ENCODE assay signal across 11 mouse cellular contexts in the genomic region with DNA sequence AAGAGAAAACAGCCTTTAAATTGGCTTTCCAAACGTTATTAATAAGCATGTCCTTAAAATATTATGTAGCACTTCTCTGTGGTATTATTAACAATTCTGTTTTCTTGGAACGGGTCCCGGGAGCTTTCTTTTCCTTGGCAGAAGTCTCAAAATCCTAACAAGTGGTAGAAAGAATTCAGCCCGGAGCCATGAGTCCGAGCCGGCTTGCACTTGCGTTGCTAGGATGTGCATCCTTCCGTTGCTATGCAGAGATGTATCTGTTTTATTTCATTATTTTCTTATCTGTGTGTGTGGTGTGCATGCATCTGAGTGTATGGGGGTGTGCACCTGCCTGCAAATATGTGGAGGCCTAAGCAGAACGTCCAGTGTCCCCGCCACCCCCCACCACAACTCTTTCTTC. TPM values are rescaled to one million over a fixed set of nuclear protein-coding genes. Genes with fewer than 3 reads are reported as not detected.
A peak's percentile ranks its signal among the peaks of the same experiment; 100 is the strongest.
DNase-seq lines count a peak whose midpoint lies in the region; ATAC-seq and TF ChIP-seq lines count a peak whose summit lies in the region.
"Had no signal": no experiment of that assay in that cellular context is flagged by ENCODE, and none has a peak within 500 bp of the region (broad histone marks: within the 10 kb centered on the region; RNA-seq: fewer than 3 reads in every experiment).

No protein-coding gene starts in this region.

- ATAC-seq in cerebellum, adult (ENCODE audit: insufficient number of reproducible peaks, low FRiP score, low TSS enrichment): no peak
- peak; percentile 54; the same call in 1 of the 2 replicates for ATAC-seq in hindbrain, embryonic 16.5 days
- no peak for ATAC-seq in hindbrain, embryonic 12.5 days (ENCODE audit: low FRiP score)
- peak; percentile 40; the same call in 1 of the 2 replicates for ATAC-seq in stomach, embryonic 16.5 days (ENCODE audit: insufficient read depth, low FRiP score)
- ATAC-seq in stomach, postnatal 0 days (ENCODE audit: low FRiP score, low TSS enrichment): no peak
- ATAC-seq in liver, embryonic 12.5 days: no peak

- peak overlapping the region; percentile 58 for H3K27ac ChIP-seq in hindbrain, embryonic 16.5 days (ENCODE audit: low read depth, low read length)
- no peak overlapping the region for H3K27ac ChIP-seq in hindbrain, embryonic 12.5 days
- H3K27ac ChIP-seq in stomach, embryonic 16.5 days (ENCODE audit: low read length): no peak overlapping the region
- no peak overlapping the region for H3K27ac ChIP-seq in stomach, postnatal 0 days (replicated peaks)
- H3K27ac ChIP-seq in liver, embryonic 12.5 days: no peak overlapping the region
- H3K27ac ChIP-seq: liver, embryonic 13.5 days; neural tube, embryonic 12.5 days had no signal

- H3K9me3 ChIP-seq in hindbrain, embryonic 16.5 days (ENCODE audit: control insufficient read depth, low read length): no peaks in the 10 kb centered on the region; the same call in 1 of the 2 replicates
- H3K9me3 ChIP-seq in hindbrain, embryonic 12.5 days (replicated peaks): no peaks in the 10 kb centered on the region
- no peaks in the 10 kb centered on the region for H3K9me3 ChIP-seq in stomach, embryonic 16.5 days (replicated peaks; ENCODE audit: control insufficient read depth, low read length)
- H3K9me3 ChIP-seq in stomach, postnatal 0 days (ENCODE audit: control insufficient read depth, low read length): no peaks in the 10 kb centered on the region
- H3K9me3 ChIP-seq in liver, embryonic 12.5 days (replicated peaks): no peaks in the 10 kb centered on the region
- H3K9me3 ChIP-seq: liver, embryonic 13.5 days; neural tube, embryonic 12.5 days had no signal

- no peak overlapping the region for H3K4me2 ChIP-seq in hindbrain, embryonic 16.5 days (ENCODE audit: low read length)
- no peak overlapping the region for H3K4me2 ChIP-seq in hindbrain, embryonic 12.5 days (replicated peaks)
- no peak overlapping the region for H3K4me2 ChIP-seq in stomach, embryonic 16.5 days (ENCODE audit: low read depth, low read length)
- no peak overlapping the region for H3K4me2 ChIP-seq in stomach, postnatal 0 days (replicated peaks; ENCODE audit: low read depth)
- no peak overlapping the region for H3K4me2 ChIP-seq in liver, embryonic 12.5 days
- H3K4me2 ChIP-seq: liver, embryonic 13.5 days; neural tube, embryonic 12.5 days had no signal

- peak; percentile 10 for DNase-seq in cerebellum, adult 9-11 months
- no peak for DNase-seq in stomach, postnatal 0 days (ENCODE audit: low spot score)
- DNase-seq in right cerebral cortex, postnatal 4 days: peak; percentile 60
- DNase-seq: liver, embryonic 13.5 days; thymus, adult 2 months had no signal

- no peak for TF ChIP-seq CTCF in stomach, postnatal 0 days (IDR thresholded peaks at IDR 0.05; ENCODE audit: low read depth)

- H3K36me3 ChIP-seq in hindbrain, embryonic 16.5 days (ENCODE audit: control insufficient read depth, insufficient read depth, low read length): no peaks in the 10 kb centered on the region
- no peaks in the 10 kb centered on the region for H3K36me3 ChIP-seq in hindbrain, embryonic 12.5 days
- no peaks in the 10 kb centered on the region for H3K36me3 ChIP-seq in stomach, embryonic 16.5 days (ENCODE audit: control insufficient read depth, insufficient read depth, low read length)
- H3K36me3 ChIP-seq in stomach, postnatal 0 days (ENCODE audit: control insufficient read depth, insufficient read depth, low read length): no peaks in the 10 kb centered on the region
- H3K36me3 ChIP-seq in liver, embryonic 12.5 days: no peaks in the 10 kb centered on the region
- H3K36me3 ChIP-seq: liver, embryonic 13.5 days; neural tube, embryonic 12.5 days had no signal

- 46% methylated on average over 10 of the region's 10 CpGs for WGBS in hindbrain, embryonic 16.5 days
- whole genome bisulfite sequencing in hindbrain, embryonic 12.5 days: 94% methylated on average over 10 of the region's 10 CpGs
- WGBS in stomach, embryonic 16.5 days: 54% methylated on average over 10 of the region's 10 CpGs
- 54% methylated on average over 10 of the region's 10 CpGs for WGBS in stomach, postnatal 0 days
- WGBS in liver, embryonic 12.5 days (ENCODE audit: insufficient replicate concordance): 79% methylated on average over 10 of the region's 10 CpGs

- H3K9ac ChIP-seq in hindbrain, embryonic 16.5 days (ENCODE audit: low read depth, low read length): no peak overlapping the region
- no peak overlapping the region for H3K9ac ChIP-seq in hindbrain, embryonic 12.5 days
- H3K9ac ChIP-seq in stomach, embryonic 16.5 days (ENCODE audit: low read length): no peak overlapping the region
- no peak overlapping the region for H3K9ac ChIP-seq in stomach, postnatal 0 days (ENCODE audit: low read length)
- no peak overlapping the region for H3K9ac ChIP-seq in liver, embryonic 12.5 days
- H3K9ac ChIP-seq: liver, embryonic 13.5 days; neural tube, embryonic 12.5 days had no signal

- H3K4me1 ChIP-seq in hindbrain, embryonic 16.5 days (ENCODE audit: control insufficient read depth, insufficient read depth, low read depth, low read length): peaks cover 10% of the 10 kb centered on the region
- no peaks in the 10 kb centered on the region for H3K4me1 ChIP-seq in hindbrain, embryonic 12.5 days
- 0 out of 2 replicates have a peak, but pooled peaks cover 4% of the 10 kb centered on the region for H3K4me1 ChIP-seq in stomach, embryonic 16.5 days (ENCODE audit: control insufficient read depth, insufficient read depth, low read length)
- no peaks in the 10 kb centered on the region for H3K4me1 ChIP-seq in stomach, postnatal 0 days (replicated peaks; ENCODE audit: control insufficient read depth, insufficient read depth)
- peaks cover 3% of the 10 kb centered on the region; the same call in 1 of the 2 replicates for H3K4me1 ChIP-seq in liver, embryonic 12.5 days

- H3K27me3 ChIP-seq in hindbrain, embryonic 16.5 days (replicated peaks; ENCODE audit: control insufficient read depth, insufficient read depth, low read length): no peaks in the 10 kb centered on the region
- no peaks in the 10 kb centered on the region for H3K27me3 ChIP-seq in hindbrain, embryonic 12.5 days
- no peaks in the 10 kb centered on the region for H3K27me3 ChIP-seq in stomach, embryonic 16.5 days (ENCODE audit: control insufficient read depth, insufficient read depth, low read length)
- H3K27me3 ChIP-seq in stomach, postnatal 0 days (ENCODE audit: control insufficient read depth, insufficient read depth, low read length): no peaks in the 10 kb centered on the region
- no peaks in the 10 kb centered on the region for H3K27me3 ChIP-seq in liver, embryonic 12.5 days (replicated peaks)
- H3K27me3 ChIP-seq: liver, embryonic 13.5 days; neural tube, embryonic 12.5 days had no signal

- no peak for TF ChIP-seq EP300 in stomach, postnatal 0 days (optimal IDR thresholded peaks at IDR 0.05)

- H3K4me3 ChIP-seq in hindbrain, embryonic 16.5 days (ENCODE audit: low read length): no peak overlapping the region
- H3K4me3 ChIP-seq in hindbrain, embryonic 12.5 days: no peak overlapping the region
- no peak overlapping the region for H3K4me3 ChIP-seq in stomach, embryonic 16.5 days (replicated peaks; ENCODE audit: low read length)
- no peak overlapping the region for H3K4me3 ChIP-seq in stomach, postnatal 0 days (ENCODE audit: low read depth, low read length)
- H3K4me3 ChIP-seq in liver, embryonic 12.5 days: no peak overlapping the region
- H3K4me3 ChIP-seq: liver, embryonic 13.5 days; neural tube, embryonic 12.5 days had no signal

RNA-seq across cellular contexts. Expression of a gene that starts 41.5 kb away (rescaled TPM):
- 10.8 and 13.6 TPM in 2 replicates for polyA plus RNA-seq in hindbrain, embryonic 16.5 days (2015; fragmentation: Nextera tagmentation; extraction: Ambion mirVana)
- polyA plus RNA-seq in hindbrain, embryonic 12.5 days (2016; fragmentation: Nextera tagmentation; extraction: Ambion mirVana): 22.9 and 24.9 TPM in 2 replicates
- polyA plus RNA-seq in stomach, embryonic 16.5 days (2015; fragmentation: Nextera tagmentation; extraction: Ambion mirVana): 6.2 and 7.4 TPM in 2 replicates
- 9.3 and 9.5 TPM in 2 replicates for polyA plus RNA-seq in stomach, postnatal 0 days (2015; fragmentation: Nextera tagmentation; extraction: Ambion mirVana)
- polyA plus RNA-seq in liver, embryonic 12.5 days (2016; fragmentation: Nextera tagmentation; extraction: Ambion mirVana): 6.6 and 7.0 TPM in 2 replicates

Comparison
In these comparisons a context has a peak if more than half of its experiments do, and no peak if none do; other contexts are left out.
1. ATAC-seq: peak in hindbrain, embryonic 16.5 days (single experiment) and stomach, embryonic 16.5 days (single experiment); none in cerebellum, adult (single experiment), hindbrain, embryonic 12.5 days (single experiment), stomach, postnatal 0 days (single experiment) and liver, embryonic 12.5 days (single experiment).